Mouse (Mus musculus) small intestine, adult 2 months (tissue): ENCODE results near the gene Krr1. TPM values are rescaled to one million over a fixed set of nuclear protein-coding genes. Genes with fewer than 3 reads are reported as not detected.

Experiments used
- H3K27ac ChIP-seq: fragments of 200-500 bp; 2 replicates; pipeline ENCODE4 v1.5.1; 2012; ENCODE audit warnings: low read depth, low read length, control low read depth, inconsistent platforms; ENCODE audit not compliant: insufficient read depth
- H3K27me3 ChIP-seq: fragments of 200-500 bp; 2 replicates; pipeline ENCODE4 v1.6.1; 2012; ENCODE audit warnings: mild to moderate bottlenecking, moderate library complexity, low read length, inconsistent platforms; ENCODE audit not compliant: control insufficient read depth, insufficient read depth
- H3K36me3 ChIP-seq: fragments of 200-500 bp; 2 replicates; pipeline ENCODE4 v1.6.1; 2012; ENCODE audit warnings: mild to moderate bottlenecking, low read length, control low read depth, inconsistent platforms; ENCODE audit not compliant: control insufficient read depth, insufficient read depth
- H3K4me1 ChIP-seq: fragments of 200-500 bp; 2 replicates; pipeline ENCODE4 v1.6.1; 2012; ENCODE audit warnings: low read length, inconsistent platforms, mixed read lengths; ENCODE audit not compliant: control insufficient read depth, insufficient read depth, insufficient read length
- H3K4me3 ChIP-seq: fragments of 200-500 bp; 2 replicates; pipeline ENCODE4 v1.5.1; 2012; ENCODE audit warnings: low read depth, mild to moderate bottlenecking, control low read depth, inconsistent platforms, low read length, moderate library complexity
- CTCF ChIP-seq: fragments of 200-500 bp; IDR thresholded peaks from 2 replicates; pipeline ENCODE4 v1.5.1; 2012; ENCODE audit warnings: low read depth, mild to moderate bottlenecking, control low read depth, inconsistent platforms, low read length, moderate library complexity, mixed read lengths; ENCODE audit not compliant: insufficient replicate concordance, insufficient read length; ENCODE audit errors: extremely low read depth
- POLR2A ChIP-seq: fragments of 200-500 bp; IDR thresholded peaks from 2 replicates; pipeline ENCODE4 v1.6.1; 2012; ENCODE audit warnings: low read depth, mild to moderate bottlenecking, control low read depth, inconsistent platforms, low read length, moderate library complexity
- WGBS: fragments of 180-500 bp; shearing (Covaris S2); methylation state at CpG from one replicate; pipeline ENCODE4 v1.1.7; 2018; 5-methylcytosine and 5-hydroxymethylcytosine counted together
- polyA plus RNA-seq: library from polyadenylated mRNA; depleted of rRNA; stranded (reverse); fragments of >200 nt; gene quantifications from 2 replicates; pipeline ENCODE4 v1.2.3, GENCODE M21; 2012

Gene Krr1
- polyA plus RNA-seq, 1 experiment: 1.2 TPM

DNA sequence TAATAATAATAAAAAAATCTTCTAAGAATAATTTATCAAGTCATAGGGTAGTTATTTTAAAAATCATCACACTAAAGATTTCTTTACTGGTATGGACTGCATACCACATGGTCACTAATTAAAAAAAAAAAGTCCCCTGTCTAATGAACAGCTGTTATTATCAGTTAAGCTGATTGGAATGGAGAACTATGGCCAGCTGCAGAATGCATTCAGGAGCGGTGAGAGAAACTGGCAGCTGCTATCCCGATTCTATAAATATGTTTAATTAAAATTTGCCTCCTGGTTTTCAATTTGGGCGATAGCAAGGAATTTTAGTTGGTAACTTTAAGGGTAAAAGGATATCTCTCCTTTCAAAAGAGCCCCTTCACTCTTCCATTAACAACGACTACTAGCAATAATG is 23.5 kb upstream of the Krr1 start:
- 74% methylated on average over 4 of the region's 4 CpGs for WGBS
- TF ChIP-seq CTCF (no peak), POLR2A (no peak)
- no peak overlapping the region for H3K4me3 ChIP-seq
- no peaks in the 10 kb centered on the region for H3K4me1 ChIP-seq
- no peaks in the 10 kb centered on the region for H3K27me3 ChIP-seq
- no peak overlapping the region for H3K27ac ChIP-seq
- no peaks in the 10 kb centered on the region for H3K36me3 ChIP-seq

DNA sequence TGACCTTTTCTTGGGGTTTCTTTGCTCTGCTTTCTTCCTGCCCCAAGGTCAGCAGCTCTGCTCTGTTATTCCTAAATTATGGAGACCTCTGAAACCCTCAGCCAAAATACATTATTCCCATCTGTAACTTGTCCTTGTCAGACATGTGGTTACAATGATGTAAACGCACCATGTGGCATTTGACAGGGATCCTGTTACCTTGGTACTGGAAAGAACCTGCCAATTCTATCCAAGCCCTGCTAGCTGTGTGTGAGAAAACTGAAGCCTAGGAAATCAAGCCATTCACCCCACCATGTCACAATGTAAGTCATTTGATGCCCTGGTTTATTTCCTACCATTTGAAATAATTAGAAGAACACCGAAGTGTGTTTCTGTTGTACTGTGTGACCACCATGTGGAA is 16.6 kb upstream of the Krr1 start:
- H3K36me3 ChIP-seq: no peaks in the 10 kb centered on the region
- H3K4me3 ChIP-seq: no peak overlapping the region
- H3K4me1 ChIP-seq: no peaks in the 10 kb centered on the region
- WGBS: 78% methylated on average over 2 of the region's 2 CpGs
- no peak for TF ChIP-seq POLR2A
- no peak for TF ChIP-seq CTCF
- no peak overlapping the region for H3K27ac ChIP-seq
- no peaks in the 10 kb centered on the region for H3K27me3 ChIP-seq

DNA sequence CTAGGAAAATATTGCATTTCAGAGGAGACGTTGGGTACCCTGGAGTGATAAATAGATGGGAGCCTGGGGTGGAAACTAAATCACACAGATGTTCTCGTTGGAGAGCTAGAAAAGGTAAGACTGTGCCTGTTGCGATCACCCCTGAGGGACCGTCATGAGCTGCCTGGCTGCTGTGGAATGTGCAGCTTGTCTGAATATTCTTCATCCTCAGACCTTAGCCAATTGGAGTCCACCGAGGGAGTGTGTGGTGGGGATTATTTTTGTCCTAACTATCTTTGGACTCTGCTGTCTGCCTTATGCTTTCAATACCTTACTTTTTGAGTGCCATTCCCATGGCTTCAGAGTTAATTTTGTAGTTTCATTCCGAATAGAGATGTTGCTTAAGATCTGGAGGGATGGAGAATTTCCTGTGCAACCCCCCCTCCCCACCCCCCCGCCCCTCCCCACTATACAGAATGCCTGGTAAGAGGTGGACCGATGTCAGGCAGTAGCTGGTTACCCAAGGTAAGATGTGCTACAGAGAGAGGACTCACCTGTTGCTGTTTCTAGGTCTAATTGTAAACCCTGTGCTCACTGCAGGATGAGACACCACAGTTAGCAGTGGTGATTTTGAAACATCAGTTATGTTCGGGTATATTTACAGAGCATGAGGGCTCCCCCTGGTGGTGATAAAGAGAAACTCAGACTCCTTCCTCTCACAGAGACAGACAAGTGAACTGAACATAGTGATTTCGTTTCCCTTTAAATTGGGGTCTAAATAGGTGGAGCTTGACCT is 15.0 kb upstream of the Krr1 start:
- Histone ChIP-seq H3K4me1 (no peaks in the 10 kb centered on the region), H3K27me3 (no peaks in the 10 kb centered on the region), H3K27ac (no peak overlapping the region), H3K4me3 (no peak overlapping the region), H3K36me3 (no peaks in the 10 kb centered on the region)
- 64% methylated on average over 10 of the region's 10 CpGs for WGBS
- TF ChIP-seq CTCF (peak; percentile 3; the same call in 1 of the 2 replicates), POLR2A (no peak)

DNA sequence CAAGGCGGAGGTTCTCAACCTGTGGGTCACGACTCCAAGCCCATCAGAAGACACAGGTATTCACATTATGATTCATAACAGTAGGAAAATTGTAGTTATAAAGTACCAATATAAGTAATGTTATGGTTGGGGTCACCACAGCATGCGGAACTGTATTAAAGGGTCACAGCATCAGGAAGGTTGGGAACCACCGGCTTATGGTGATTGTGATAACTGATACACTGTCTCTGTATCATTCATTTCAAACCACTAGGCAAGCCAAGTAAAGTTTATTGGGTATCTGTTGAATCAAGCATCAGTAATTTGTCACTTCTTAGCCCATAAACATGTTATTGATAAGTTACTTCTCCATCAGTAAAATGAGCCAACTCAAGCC is 14.4 kb upstream of the Krr1 start:
- Histone ChIP-seq H3K4me3 (no peak overlapping the region), H3K36me3 (no peaks in the 10 kb centered on the region), H3K27me3 (no peaks in the 10 kb centered on the region), H3K4me1 (no peaks in the 10 kb centered on the region), H3K27ac (no peak overlapping the region)
- 34% methylated on average over 4 of the region's 4 CpGs for WGBS
- TF ChIP-seq CTCF: peak; percentile 1; the same call in 1 of the 2 replicates
- TF ChIP-seq POLR2A: no peak

DNA sequence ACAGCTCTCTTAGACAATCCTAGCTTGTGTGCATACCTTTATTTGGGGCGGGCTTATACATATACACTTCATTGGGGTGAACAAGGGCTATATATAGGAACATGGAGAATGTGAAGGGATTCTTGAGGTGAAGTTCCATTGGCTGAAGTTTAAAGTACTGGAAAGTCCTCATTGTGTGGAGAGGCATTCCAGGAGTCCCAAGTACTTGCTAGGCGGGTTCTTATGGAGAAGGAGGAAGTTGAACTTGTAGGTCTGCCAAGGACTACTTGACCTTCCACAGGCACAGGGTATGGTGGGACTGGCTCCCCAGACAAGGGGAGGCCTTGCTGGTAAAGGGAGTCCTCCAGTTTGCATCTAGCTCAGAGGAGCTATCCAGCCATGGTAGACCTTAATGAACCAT is 13.1 kb upstream of the Krr1 start:
- H3K36me3 ChIP-seq: no peaks in the 10 kb centered on the region
- no peak overlapping the region for H3K4me3 ChIP-seq
- no peaks in the 10 kb centered on the region for H3K27me3 ChIP-seq
- H3K4me1 ChIP-seq: no peaks in the 10 kb centered on the region
- 73% methylated on average over 2 of the region's 2 CpGs for WGBS
- H3K27ac ChIP-seq: no peak overlapping the region
- TF ChIP-seq CTCF (no peak), POLR2A (no peak)

DNA sequence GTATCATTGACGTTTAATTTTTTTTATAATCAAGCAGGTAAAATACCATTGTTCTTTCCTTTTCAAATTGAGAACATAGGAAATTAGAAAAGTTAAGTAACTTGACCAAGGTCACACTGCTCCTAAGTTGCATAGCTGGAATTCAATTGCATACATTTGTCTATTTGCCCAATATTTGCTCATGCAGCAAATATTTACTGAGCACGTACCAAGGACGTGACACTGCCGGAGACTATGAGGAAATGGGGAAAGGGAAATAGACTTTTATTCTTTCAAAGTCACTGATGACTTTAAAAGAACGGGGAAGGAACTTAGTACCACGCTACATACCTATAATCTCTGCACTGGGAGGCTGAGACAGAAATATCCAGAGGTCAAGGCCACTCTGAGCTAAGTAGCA is 12.0 kb upstream of the Krr1 start:
- Histone ChIP-seq H3K27ac (no peak overlapping the region), H3K4me3 (no peak overlapping the region), H3K4me1 (no peaks in the 10 kb centered on the region), H3K36me3 (no peaks in the 10 kb centered on the region), H3K27me3 (no peaks in the 10 kb centered on the region)
- WGBS: 21% methylated on average over 6 of the region's 6 CpGs
- TF ChIP-seq POLR2A (no peak), CTCF (no peak)

DNA sequence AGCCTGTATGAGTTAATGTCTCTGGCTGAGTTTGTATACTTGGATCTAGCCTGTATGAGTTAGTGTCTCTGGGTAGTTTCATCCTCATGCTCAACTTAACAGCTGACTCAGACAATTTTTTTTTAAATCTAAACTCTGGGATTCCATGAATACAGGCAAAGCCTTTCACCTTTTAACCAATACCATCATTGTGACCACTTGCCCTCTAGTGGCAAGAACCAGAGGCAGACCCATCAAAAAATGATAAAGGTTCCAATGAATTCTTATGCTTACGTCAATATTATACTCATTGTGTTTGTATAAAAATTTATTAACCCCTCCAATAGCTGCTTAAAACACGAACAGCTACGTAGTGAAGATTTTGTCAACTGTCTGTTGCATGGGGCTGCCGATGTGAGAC is 6.1 kb upstream of the Krr1 start:
- 42% methylated on average over 4 of the region's 4 CpGs for WGBS
- no peak overlapping the region for H3K4me3 ChIP-seq
- TF ChIP-seq CTCF (no peak), POLR2A (no peak)
- H3K36me3 ChIP-seq: no peaks in the 10 kb centered on the region
- H3K4me1 ChIP-seq: no peaks in the 10 kb centered on the region
- H3K27ac ChIP-seq: no peak overlapping the region
- no peaks in the 10 kb centered on the region for H3K27me3 ChIP-seq

DNA sequence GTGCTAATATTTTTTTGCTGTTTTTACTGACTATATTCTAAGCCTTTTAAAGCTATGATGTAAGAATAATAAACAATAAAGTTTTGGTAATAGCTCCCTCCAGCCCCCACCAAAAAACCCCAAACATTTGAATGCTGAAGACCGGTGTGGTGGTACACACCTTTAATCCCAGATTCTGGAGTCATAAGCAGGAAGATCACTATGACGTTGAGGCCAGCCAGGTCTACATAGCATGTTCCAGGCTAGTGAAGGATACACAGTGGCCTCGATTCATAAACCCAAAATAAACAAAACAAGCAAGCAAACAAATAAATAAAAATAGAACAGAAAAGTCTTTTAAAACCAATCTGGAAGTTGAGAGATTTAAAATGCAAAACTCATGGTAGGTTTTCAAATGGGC is 535 bp upstream of the Krr1 start:
- H3K4me3 ChIP-seq: no peak overlapping the region
- no peak overlapping the region for H3K27ac ChIP-seq

More for the DNA sequence above, 535 bp upstream of the Krr1 start:
- peaks cover 4% of the 10 kb centered on the region; the same call in 1 of the 2 replicates for H3K36me3 ChIP-seq
- WGBS: 81% methylated on average over 3 of the region's 3 CpGs
- TF ChIP-seq POLR2A: no peak
- no peak for TF ChIP-seq CTCF
- H3K4me1 ChIP-seq: no peaks in the 10 kb centered on the region
- no peaks in the 10 kb centered on the region for H3K27me3 ChIP-seq
